Mouse (Mus musculus): Measurements from ENCODE around the gene Apobec2.

The Apobec2 gene

DNA sequence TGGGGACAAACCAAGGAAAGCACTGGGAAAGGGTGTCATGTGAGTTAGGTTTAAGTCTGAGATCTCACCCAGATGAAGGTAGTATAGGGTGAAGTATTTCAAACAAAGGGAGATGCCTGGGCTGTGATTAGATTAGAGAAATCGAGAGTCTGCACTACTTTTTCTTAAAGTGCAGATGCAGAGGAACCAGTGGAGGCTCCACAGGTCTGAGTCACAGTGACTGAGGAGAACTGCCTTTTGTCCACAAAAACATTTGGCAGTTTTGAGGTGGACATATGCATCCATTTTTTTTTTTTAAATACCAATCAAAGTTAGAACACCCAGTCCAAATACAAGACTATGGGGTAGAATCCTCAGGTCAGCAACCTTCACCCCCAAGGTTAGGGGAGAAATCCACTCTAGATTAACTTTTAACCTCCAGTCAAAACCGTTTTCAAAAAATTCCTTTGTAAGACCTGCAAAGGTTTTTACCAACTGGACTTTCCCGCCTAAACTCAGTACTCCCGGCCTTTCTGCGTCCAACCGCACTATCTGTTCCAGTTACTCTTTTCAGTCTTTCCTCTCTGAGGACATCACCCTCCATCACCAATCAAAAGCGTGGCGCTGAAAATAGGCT is 24.7 kb downstream of the Apobec2 start:
- DNase-seq: no peak

DNA sequence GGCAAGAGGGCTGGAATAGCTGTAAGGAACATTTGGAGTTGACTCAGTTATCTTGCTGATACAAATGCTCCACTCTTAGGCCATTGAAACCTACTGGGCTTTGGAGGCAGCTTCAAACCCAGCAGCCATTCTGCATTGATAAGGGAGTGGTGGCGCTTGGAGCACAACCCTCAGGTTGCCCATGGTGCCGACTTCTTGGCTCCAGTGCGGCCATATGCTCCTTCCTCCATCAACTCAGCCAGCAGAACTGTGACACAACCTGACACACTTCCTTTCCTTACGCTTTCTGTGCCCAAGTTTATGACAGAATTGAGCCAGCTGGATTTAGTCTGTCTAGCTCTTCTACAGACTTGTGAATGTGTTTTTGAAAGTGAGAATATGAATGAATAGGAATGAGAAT is 25.6 kb downstream of the Apobec2 start:
- no peak for DNase-seq

DNA sequence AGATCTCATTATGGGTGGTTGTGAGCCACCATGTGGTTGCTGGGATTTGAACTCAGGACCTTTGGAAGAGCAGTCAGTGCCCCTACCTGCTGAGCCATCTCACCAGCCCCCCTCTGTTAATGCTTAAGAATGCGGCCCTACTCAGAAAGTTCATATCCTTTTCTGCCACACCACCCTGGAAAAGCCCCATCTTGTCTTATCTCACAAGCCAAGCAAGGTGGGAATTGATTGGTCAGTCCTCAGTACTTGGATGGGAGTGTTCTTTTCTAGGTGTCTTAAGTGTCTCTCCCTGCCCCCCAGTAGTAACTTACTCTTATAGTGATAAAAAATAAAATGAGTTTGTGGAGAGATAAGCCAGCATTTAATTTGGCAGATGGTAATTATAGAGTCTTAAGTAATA is 28.0 kb downstream of the Apobec2 start:
- DNase-seq: no peak

DNA sequence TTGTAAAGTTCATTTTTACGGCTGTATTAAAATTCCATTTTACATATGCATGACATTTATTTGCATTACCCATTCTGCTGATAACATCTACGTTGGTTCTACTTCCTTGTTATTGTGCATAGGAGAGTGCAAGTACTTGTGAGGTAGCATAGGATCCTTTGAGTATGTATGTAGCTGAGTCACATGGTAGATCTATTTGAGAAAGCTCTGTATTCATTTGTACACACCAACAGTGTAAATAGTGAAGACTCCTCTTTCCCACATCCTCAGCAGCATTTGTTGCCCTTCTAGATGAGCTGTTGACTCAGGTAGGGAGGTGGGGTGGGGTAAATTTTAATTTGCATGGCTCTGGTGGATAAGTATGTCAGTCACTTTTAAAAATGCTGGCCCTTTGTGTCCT is 28.9 kb downstream of the Apobec2 start:
- DNase-seq: no peak

DNA sequence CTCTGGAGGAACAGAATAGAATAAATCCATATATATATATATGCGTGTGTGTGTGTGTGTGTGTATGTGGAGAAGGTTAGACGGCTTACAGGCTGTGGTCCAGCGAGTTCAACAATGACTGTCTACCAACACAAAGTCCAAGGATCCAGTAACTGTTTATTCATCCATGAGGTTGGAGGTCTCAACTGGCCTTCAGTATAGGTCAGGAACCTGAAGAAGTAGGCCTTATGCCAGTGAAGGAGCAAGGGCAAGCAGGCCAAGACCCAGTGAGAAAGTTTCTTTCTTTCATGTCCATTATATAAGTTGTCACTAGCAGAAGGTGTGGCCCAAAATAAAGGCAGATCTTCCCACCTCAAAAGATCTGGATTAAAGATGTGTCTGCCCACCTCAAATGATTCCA is 30.0 kb downstream of the Apobec2 start:
- no peak for DNase-seq

DNA sequence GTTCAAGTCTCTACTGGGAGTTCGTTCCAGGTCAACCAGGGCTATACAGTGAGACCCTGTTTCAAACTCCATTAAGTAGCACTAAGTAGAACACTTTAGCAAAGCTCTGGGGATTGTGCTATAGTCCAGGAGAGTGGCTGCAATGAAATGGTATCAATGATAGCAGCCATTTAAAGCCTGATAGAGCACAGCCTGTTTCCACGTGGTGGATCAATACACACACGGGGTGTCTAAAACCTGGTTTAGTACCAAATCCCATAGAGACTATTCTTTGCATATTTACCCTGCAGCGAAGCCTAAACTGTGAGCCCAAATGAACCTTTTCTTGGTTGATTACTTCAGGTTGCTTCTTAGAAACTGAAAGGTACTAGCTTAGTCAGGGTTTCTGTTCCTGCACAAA is 31.0 kb downstream of the Apobec2 start:
- no peak for DNase-seq

DNA sequence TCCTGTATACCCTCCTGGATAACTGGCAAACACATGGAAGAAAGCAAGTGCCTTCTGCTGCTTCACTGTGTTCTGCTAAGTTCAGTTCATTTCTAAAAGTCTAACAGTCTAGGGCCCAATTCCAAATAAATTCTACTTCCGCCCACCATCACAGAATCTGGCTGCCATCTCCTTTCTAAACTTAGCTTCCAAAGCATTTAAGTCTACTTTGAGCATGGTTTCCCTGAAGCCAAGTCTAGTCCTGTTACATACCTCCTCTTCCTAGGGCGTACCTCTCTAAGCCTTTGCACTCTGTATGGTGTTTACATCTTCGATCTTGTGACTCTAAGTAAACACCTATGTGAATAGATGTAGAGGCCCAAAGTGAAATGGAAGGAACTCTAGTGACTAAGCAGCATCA is 40.1 kb downstream of the Apobec2 start:
- no peak for DNase-seq

DNA sequence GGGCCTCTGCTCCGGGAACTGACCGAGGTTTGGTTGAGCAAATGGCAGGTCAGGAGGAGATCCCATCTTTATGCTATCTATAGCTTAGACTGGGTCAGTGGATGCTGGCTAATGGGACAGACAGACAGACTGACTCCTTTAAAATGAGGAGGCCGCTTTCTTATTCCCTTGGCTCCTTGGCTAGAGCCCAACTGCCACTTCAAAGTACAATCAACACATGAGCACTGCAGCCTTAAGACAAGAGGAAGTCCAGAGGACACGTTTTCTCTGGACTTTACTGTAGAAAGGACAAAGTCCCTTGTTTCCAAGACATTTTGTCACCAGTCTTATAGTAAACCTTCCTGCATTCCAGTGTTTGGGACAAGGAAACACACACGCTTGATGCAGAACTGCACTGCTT is 41.3 kb downstream of the Apobec2 start:
- no peak for DNase-seq

DNA sequence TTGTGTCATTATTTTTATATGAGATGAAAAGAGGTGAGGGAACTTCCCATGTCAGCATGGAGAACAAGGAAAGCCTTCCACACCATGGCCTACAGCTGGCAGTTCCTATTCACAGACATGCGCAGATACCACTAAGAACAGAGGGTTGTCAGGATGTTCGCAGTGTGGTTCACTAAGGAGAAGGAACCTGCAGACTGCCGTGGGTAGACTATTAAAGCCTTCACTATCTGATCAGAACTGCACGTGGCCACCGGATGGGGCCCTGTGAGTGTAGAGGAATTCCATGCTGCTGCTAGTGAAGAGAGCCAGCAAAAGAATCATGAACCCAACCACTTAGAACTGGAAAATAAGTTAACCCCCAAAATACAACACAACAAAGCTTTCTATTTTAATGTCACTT is 43.3 kb downstream of the Apobec2 start:
- DNase-seq: no peak

DNA sequence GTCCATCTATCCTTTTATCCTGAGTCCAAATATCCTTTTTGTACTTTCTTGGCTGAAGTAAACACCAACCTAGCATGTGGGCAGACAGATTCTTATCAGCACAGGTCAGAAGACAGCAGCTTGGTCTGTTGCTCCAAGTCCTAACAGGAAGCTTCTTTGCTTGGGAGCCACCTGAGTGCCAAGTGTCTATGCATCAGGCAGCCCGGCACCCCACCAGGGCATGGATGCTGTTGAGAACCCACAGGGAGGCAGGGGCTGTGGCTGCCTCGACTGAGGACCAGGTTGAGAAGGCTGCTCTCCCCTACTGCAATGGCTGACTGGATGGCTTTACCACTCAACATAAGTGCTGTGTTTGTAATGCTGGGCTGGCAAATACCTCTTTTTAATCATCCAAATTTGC is 44.1 kb downstream of the Apobec2 start:
- no peak for DNase-seq

DNA sequence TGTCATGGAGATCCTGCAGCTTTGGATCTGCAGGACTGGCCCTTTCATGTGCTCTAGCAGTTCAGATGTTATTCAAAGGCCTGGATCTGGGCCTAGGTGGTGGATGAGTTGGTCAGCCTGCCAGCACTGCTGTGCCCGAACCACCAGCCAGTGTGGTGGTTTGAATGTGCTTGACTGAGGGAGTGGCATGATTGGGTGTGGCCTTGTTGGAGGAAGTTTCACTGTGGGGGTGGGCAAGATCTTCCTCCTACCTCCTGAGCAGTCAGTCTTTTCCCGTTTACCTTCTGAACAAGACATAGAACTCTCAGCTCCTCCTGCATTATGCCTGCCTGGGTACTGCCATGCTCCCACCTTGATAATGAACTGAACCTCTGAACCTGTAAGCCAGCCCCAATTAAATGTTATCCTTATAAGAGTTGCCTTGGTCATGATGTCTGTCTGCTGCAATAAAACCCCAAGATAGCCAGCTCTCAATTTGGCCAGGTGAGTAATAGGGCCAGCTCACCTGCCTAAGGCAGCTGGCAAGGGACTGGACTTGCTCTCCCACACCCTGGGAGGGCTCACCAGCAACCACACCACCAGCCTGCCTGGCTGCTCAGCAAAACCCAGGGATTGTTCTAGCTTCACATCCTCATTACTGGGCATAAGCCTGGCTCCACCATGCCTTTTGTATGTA is 46.8 kb downstream of the Apobec2 start:
- DNase-seq: no peak

DNA sequence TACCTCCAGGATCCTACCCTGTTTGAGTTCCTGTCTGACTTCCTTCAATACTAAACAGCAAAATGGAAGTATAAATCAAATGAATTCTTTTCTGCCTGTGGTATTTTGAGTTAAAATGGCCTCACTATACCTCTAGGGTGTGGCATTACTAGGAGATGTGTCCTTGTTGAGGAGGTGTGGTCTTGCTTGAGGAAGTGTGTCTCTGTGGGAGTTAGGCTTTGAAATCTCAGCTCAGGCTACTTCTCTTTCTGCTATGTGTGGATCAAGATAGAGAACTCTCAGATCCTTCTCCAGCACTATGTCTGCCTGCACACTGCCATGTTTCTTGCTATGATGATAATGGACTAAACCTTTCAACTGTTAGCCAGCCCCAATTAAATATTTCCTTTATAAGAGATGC is 53.7 kb downstream of the Apobec2 start:
- no peak for DNase-seq

DNA sequence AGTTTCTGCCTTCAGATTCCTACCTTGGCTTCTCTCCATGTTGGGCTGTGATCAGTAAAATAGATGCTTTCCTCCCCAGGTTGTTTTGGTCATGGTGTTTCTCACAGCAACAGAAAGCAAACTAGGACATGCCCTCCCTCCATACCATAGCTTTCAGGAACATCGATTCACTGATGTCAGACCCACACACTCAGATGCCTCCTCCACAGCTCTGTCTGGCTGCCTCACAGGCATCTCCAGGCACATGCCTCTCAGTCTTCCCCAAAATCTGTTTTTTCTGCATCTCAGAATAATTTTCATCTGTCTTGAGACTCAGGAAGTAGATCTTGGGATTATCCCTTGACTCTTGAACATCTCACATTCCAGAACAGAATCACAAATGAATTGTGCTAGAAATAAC is 56.6 kb downstream of the Apobec2 start:
- no peak for DNase-seq

DNA sequence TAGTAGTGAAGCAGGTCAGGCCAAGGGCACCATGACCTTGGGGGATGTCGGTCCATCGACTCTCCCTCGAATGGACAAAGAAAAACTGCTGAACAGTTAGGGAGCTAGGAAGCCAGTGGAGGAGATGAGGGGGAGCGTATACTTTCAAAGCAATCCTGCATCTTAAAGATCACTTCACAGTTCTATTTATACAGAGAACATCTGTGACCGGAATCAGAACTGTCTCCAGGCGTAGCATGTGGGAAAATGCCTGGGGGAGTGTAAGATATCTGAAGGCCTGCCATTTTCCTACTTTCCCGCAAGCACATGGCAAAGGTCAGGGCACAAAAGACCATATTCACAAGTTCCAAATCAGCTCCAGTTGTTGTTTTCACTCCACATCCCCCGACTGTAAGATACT is 59.7 kb downstream of the Apobec2 start:
- DNase-seq: no peak

DNA sequence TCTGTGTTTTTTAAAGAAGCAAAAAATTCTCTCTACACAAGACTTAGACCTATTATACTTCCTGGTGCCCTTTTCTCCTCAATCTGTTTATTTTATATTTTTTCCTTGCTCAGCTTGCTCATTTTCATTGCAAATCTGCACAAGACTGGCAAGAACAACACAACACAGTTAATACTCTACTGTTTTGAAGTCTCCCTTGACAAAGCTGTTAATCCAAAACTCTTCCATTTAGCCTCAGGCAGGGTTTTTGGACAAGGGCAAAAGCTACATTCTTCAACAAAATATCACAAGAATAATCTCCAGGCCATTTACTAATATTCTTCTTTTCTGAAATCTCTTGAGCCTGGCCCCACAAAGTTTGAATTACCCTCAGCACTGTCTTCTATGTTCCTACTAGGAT is 61.1 kb downstream of the Apobec2 start:
- no peak for DNase-seq
